Mouse (Mus musculus): Measurements from ENCODE around the gene Ryr3. TPM values are rescaled to one million over a fixed set of nuclear protein-coding genes. Genes with fewer than 3 reads are reported as not detected.

Ryr3 gene
- polyA plus RNA-seq, 1 experiment from 2014 or later, result 2.1 TPM

DNA sequence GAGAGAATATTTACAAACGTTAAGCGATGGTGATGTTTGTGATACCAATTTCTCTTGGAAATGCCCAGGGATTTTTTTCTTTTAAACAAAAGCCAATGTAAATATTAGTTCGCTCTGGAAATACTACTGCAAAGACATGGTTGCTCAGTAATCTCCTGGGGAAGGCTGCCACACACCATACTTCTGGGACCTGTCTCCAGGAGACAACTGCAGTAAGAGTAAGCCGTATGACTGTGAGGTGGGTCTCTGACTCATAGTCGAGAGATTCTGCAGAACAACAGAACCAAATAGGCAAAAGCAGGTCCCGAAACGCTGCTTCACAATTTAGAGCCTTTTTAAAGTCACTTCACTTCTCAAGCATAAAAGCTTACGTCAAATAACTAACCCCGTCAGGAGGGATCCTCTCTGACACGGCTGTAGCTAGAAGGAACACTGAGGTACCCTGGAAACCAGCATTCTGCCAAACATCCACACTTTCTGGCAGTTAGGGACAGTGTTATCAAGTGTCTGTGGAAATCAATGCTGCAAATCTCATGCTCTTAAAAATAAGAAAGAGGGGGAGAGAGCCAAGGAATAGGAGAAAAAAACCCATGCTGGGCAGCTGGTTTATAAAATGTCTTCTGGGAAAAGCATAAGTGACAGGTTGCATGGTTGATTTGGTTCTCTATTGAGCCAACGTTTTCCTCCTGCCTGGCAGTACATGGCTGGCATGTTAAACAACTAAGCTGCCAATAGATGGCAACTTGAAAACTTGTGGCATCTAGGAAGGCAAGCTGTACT is 207.7 kb downstream of the Ryr3 start:
- peak; percentile 34; the same call in 1 of the 2 replicates for ATAC-seq
- H3K36me3 ChIP-seq, result no peaks in the 10 kb centered on the region
- H3K27ac ChIP-seq, result no peak overlapping the region
- H3K9ac ChIP-seq (replicated peaks), result no peak overlapping the region
- H3K9me3 ChIP-seq, result no peaks in the 10 kb centered on the region
- WGBS, result 63% methylated on average over 11 of the region's 11 CpGs
- H3K4me1 ChIP-seq (replicated peaks), result peaks cover 6% of the 10 kb centered on the region; the same call in 1 of the 2 replicates
- no peaks in the 10 kb centered on the region for H3K27me3 ChIP-seq
- no peak overlapping the region for H3K4me2 ChIP-seq (replicated peaks)
- H3K4me3 ChIP-seq (replicated peaks), result no peak overlapping the region

DNA sequence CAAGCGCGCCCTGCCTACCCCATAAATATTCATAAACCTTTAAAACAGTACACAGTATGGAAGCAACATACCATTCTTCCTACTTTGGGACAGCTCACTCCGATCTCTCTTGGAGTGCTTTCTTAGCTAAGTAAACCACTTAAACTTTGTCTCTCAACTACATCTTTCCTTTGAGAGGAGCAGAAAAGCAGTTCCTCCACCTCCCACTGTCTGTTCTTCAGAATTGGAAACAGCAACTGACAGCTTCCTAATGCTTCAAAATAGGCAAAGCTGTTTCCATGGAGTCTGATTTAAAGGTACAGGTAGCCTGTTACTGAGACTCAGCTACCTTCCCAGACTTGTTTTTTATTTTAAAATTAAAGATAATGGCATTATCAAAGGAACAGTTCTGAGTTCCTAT is 218.4 kb downstream of the Ryr3 start:
- 77% methylated on average over 3 of the region's 3 CpGs for WGBS
- Histone ChIP-seq H3K9me3 (no peaks in the 10 kb centered on the region), H3K36me3 (no peaks in the 10 kb centered on the region), H3K27me3 (no peaks in the 10 kb centered on the region), H3K4me3 (replicated peaks) (no peak overlapping the region), H3K4me1 (replicated peaks) (no peaks in the 10 kb centered on the region), H3K9ac (replicated peaks) (no peak overlapping the region), H3K27ac (no peak overlapping the region), H3K4me2 (replicated peaks) (no peak overlapping the region)
- ATAC-seq, result no peak

DNA sequence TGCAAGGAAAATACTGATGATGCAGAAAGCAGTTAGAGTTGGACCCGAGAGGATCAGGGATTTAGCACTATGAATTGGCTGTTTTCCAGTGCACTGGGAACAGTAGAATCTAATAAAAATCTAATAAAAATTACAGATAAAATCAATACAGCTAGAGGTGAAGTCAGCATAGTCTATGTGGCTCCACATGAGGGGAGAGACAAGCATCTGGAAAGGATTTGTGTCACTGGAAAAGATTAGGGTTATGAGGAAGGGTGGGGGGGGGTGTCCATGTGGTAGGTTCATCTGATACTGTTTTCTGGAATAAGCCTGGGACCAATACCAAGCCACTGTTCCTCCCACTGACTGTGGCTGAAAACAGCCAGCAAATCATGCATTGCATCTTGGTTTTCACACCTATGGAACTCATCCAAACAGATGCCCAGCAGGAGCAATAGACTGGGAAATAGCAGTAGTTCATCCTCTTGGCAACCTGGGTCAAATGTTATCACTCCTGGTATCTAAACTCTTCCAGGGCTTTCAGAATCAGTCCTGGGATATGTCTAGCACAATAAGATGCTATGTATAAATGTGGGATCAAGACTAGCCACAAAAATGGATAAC is 233.9 kb downstream of the Ryr3 start:
- Histone ChIP-seq H3K4me3 (replicated peaks) (no peak overlapping the region), H3K27me3 (no peaks in the 10 kb centered on the region), H3K36me3 (no peaks in the 10 kb centered on the region), H3K4me2 (replicated peaks) (no peak overlapping the region), H3K9ac (replicated peaks) (no peak overlapping the region), H3K9me3 (no peaks in the 10 kb centered on the region), H3K27ac (no peak overlapping the region), H3K4me1 (replicated peaks) (no peaks in the 10 kb centered on the region)
- ATAC-seq, result no peak
- 42% methylated on average over 1 of the region's 1 CpGs for WGBS

DNA sequence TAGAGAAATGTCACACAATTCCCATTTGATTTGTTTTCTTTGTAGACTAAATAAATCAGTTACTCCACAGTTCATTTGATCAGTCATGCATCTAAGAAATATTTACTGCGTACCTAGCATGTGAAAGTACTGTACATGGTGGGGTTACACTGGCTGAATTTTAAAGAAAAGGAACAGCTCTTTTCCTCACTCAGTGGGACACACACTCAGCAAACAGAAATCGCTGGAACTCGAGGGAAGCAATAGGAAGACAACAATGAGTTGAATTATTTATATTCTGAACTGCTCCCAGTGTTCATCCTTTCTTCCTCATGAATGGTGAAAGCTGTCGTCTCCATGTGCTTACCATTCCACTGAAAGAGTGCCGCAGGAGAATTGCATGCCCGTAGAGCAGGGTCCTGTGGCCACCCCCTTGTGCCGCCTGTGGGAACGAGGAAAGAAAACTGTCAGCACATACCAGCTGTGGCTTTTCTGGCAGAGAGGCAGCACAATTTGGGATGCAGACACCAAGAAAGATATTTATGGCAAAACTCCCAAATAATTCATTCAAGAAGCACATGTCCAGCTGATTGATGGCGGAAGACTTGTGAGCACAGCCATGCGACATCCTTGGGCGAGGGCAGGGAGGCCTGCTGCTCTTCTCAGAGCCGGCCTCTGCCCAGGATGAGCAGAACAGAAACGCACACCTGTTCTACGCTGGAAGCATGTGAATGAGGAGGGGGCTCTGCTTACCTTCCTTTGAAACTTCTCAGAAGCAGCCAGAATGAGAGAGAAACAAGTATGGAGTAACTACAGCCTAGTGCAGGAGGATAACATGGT is 249.9 kb downstream of the Ryr3 start:
- H3K9me3 ChIP-seq, result no peaks in the 10 kb centered on the region
- H3K4me3 ChIP-seq (replicated peaks), result no peak overlapping the region
- 65% methylated on average over 14 of the region's 14 CpGs for WGBS
- no peaks in the 10 kb centered on the region for H3K36me3 ChIP-seq
- no peak overlapping the region for H3K9ac ChIP-seq (replicated peaks)
- H3K4me2 ChIP-seq (replicated peaks), result no peak overlapping the region
- H3K27me3 ChIP-seq, result no peaks in the 10 kb centered on the region
- H3K27ac ChIP-seq, result no peak overlapping the region
- H3K4me1 ChIP-seq (replicated peaks), result peaks cover 9% of the 10 kb centered on the region
- ATAC-seq, result peak; percentile 67; the same call in 1 of the 2 replicates

DNA sequence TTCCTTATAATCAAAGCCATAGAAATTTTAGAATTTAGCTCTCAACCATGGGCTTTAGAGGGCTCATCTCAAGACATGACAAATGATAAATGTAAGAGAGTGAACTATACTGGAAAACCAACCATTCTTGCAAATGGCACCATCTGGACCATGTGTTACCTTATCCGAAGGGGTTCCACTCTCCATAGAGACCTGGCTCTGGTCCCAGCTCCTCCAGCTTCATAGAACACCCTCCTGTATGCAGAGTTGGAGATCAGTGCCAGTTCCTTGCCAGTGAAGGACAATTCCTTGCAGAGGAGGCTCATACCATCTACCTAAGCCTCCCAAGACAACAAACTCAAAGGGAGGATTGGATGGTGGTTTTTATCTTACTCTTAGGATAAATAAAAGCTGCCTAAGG is 268.0 kb downstream of the Ryr3 start:
- Histone ChIP-seq H3K9me3 (no peaks in the 10 kb centered on the region), H3K36me3 (no peaks in the 10 kb centered on the region), H3K9ac (replicated peaks) (no peak overlapping the region), H3K27ac (no peak overlapping the region), H3K4me1 (replicated peaks) (no peaks in the 10 kb centered on the region), H3K27me3 (no peaks in the 10 kb centered on the region), H3K4me2 (replicated peaks) (no peak overlapping the region), H3K4me3 (replicated peaks) (no peak overlapping the region)
- 86% methylated on average over 1 of the region's 1 CpGs for WGBS
- no peak for ATAC-seq

DNA sequence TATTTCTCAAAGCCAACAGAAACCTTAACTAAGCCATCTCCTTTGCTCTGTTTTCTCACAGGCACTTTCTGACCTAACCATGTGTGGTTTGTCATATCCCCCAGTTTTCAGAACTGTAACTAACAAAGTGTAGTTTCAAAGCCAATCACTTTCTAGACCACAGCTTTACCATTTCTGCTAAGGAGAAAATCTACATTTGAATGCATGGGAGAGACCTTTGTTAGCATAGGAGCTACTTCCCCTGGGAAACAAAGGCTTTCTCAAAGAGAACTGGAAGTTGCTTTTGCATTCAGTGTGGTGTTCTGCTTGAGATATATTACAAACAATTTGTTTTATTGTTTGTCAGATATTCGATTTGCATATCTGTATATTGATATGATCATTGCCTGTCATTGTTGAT is 285.1 kb downstream of the Ryr3 start:
- Histone ChIP-seq H3K36me3 (no peaks in the 10 kb centered on the region), H3K9me3 (no peaks in the 10 kb centered on the region), H3K4me2 (replicated peaks) (no peak overlapping the region), H3K4me1 (replicated peaks) (no peaks in the 10 kb centered on the region), H3K9ac (replicated peaks) (no peak overlapping the region), H3K27ac (no peak overlapping the region), H3K27me3 (no peaks in the 10 kb centered on the region; the same call in 1 of the 2 replicates), H3K4me3 (replicated peaks) (no peak overlapping the region)
- ATAC-seq, result no peak
- 53% methylated on average over 1 of the region's 1 CpGs for WGBS

DNA sequence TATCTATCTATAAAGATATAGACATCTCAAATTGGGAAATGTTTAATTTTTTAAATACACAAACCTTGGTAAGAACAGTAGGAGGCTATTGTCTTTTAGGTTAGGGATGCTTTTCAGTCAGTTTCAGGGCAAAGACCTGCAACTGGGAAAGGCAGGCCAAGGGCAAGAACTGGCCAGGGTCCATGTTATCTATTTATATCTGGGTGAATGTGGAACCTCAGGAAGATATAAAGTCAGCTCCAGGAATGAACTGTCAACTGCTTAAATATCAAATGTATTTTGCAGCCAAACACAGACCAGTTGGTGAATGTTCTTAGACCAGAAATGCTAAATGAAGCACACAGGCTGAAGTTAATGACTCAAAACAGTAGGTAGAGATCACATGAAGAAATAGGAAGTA is 303.1 kb downstream of the Ryr3 start:
- no peaks in the 10 kb centered on the region for H3K9me3 ChIP-seq
- no peaks in the 10 kb centered on the region for H3K4me1 ChIP-seq (replicated peaks)
- no peak overlapping the region for H3K4me2 ChIP-seq (replicated peaks)
- H3K36me3 ChIP-seq, result no peaks in the 10 kb centered on the region
- H3K27ac ChIP-seq, result no peak overlapping the region
- no peak overlapping the region for H3K9ac ChIP-seq (replicated peaks)
- ATAC-seq, result no peak
- H3K27me3 ChIP-seq, result no peaks in the 10 kb centered on the region
- no peak overlapping the region for H3K4me3 ChIP-seq (replicated peaks)

DNA sequence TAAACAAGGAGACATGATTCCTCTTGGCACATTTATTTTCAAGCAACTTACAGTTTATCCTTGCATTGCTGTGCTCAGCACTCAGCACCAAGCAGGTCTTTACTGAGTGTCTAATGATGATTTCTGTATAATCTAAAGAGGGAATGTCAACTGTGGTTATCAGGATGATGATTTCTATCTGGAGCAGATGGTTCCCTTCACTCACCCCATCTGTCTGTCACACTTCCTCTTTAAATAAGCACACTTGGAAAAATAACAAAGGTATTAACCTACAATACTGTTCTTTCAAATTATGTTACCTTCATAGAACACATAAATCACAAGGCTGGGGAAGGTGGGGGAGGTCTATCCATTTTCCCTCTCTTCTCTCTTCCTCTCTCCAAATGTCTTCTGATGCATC is 304.3 kb downstream of the Ryr3 start:
- H3K9me3 ChIP-seq, result no peaks in the 10 kb centered on the region
- H3K9ac ChIP-seq (replicated peaks), result no peak overlapping the region
- no peaks in the 10 kb centered on the region for H3K36me3 ChIP-seq
- no peaks in the 10 kb centered on the region for H3K4me1 ChIP-seq (replicated peaks)
- H3K4me3 ChIP-seq (replicated peaks), result no peak overlapping the region
- no peak overlapping the region for H3K27ac ChIP-seq
- no peak for ATAC-seq
- no peaks in the 10 kb centered on the region for H3K27me3 ChIP-seq
- no peak overlapping the region for H3K4me2 ChIP-seq (replicated peaks)

DNA sequence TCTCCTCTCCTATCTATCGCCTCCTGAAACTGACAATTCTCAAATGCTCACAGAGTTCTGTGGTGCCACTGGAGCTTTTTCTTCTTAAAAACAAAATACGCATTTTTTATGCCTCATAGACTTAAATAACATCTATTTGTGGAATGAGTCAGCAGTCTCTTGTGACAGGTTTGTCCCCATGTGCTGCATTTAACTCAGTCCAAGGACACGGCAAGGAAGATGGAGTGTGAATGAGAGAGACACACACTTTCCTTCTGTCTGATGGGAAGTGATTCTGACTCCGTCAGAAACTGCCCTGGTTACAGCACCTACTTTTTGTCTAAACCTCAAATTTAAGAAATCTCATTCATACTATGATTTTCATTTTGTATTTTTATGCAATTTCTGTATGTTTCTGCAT is 306.3 kb downstream of the Ryr3 start:
- no peak overlapping the region for H3K27ac ChIP-seq
- H3K4me2 ChIP-seq (replicated peaks), result no peak overlapping the region
- H3K9ac ChIP-seq (replicated peaks), result no peak overlapping the region
- H3K4me3 ChIP-seq (replicated peaks), result no peak overlapping the region
- H3K36me3 ChIP-seq, result no peaks in the 10 kb centered on the region
- H3K9me3 ChIP-seq, result no peaks in the 10 kb centered on the region
- no peak for ATAC-seq
- no peaks in the 10 kb centered on the region for H3K27me3 ChIP-seq
- H3K4me1 ChIP-seq (replicated peaks), result no peaks in the 10 kb centered on the region
- 72% methylated on average over 4 of the region's 4 CpGs for WGBS

DNA sequence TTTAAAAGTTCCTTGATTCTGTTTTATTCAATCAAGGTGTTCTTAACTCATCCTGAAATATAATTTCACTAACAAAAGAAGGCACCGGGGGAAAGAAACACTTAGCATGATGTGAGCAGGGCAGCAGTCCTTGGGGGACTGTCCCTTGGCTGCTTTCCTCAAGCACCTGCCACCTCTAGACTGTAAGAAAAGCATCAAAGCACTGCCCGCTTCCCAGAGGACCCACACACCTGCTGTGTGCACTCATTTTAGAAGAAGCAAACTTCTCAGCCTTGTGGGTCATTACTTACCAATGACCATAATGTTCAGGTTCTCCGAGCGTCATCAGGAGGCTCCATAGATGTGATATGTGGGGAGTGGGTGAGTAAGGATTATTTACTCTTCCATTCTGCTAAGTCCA is 307.8 kb downstream of the Ryr3 start:
- H3K27ac ChIP-seq, result no peak overlapping the region
- no peaks in the 10 kb centered on the region for H3K9me3 ChIP-seq
- no peak overlapping the region for H3K4me3 ChIP-seq (replicated peaks)
- H3K27me3 ChIP-seq, result no peaks in the 10 kb centered on the region
- H3K36me3 ChIP-seq, result no peaks in the 10 kb centered on the region
- no peak for ATAC-seq
- no peak overlapping the region for H3K9ac ChIP-seq (replicated peaks)
- WGBS, result 86% methylated on average over 4 of the region's 4 CpGs
- no peak overlapping the region for H3K4me2 ChIP-seq (replicated peaks)
- no peaks in the 10 kb centered on the region for H3K4me1 ChIP-seq (replicated peaks)

DNA sequence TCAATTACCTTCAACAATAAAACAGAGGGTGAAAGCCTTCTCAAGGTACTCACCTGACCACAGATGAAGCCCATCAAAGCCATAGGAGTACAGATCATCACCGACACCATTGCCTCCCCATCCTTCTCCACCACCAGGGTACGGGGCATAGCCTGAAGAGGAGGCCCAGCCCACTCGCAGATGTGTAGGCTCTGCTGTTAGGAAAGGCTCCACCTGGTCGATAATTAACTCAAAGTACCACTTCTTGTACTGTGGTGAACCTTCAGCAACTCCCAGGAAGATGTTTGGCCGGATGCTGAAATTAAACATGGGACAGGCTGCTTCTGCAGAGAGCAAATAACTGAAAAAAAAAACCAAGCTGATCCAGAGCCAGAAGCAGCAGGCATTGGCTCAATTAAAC is 316.1 kb downstream of the Ryr3 start:
- 85% methylated on average over 5 of the region's 5 CpGs for WGBS
- Histone ChIP-seq H3K4me2 (replicated peaks) (no peak overlapping the region), H3K9ac (replicated peaks) (no peak overlapping the region), H3K27me3 (no peaks in the 10 kb centered on the region), H3K36me3 (no peaks in the 10 kb centered on the region), H3K4me3 (replicated peaks) (no peak overlapping the region), H3K4me1 (replicated peaks) (no peaks in the 10 kb centered on the region), H3K9me3 (no peaks in the 10 kb centered on the region), H3K27ac (no peak overlapping the region)
- no peak for ATAC-seq

DNA sequence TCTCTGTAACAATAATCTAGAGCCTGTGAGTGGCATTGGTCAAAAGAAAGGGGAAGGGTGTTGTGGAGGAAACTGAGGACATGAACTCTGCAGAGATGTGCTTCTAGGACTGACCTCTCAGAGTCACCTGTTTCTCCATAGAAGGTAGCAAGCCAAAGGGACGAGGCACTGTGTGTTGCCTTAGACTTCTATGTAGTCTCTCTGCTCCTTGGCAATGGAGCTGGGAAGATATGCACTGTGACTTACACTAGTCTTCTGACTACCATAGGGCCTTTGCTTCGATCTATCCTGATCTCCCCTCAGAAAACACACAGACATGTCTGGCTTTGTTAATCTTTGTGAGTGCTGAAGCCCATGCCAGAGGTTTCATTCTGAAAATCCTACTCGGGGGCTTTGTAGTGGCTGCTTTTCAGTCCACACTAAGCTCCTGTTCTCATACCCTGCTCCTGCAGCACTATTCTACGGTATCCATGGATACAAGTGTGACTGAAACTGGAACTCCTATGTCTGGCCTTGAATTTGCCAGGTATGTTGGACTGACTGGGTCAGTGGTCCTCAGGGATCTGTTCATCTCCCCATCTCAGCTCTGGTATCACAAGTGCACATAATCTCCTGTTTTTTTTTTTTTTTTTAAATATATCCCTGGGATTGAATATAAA is 332.3 kb downstream of the Ryr3 start:
- H3K36me3 ChIP-seq, result no peaks in the 10 kb centered on the region
- H3K4me1 ChIP-seq (replicated peaks), result no peaks in the 10 kb centered on the region
- no peak overlapping the region for H3K4me3 ChIP-seq (replicated peaks)
- no peaks in the 10 kb centered on the region for H3K9me3 ChIP-seq
- ATAC-seq, result no peak
- 34% methylated on average over 4 of the region's 4 CpGs for WGBS
- no peak overlapping the region for H3K4me2 ChIP-seq (replicated peaks)
- H3K27ac ChIP-seq, result no peak overlapping the region
- no peak overlapping the region for H3K9ac ChIP-seq (replicated peaks)
- H3K27me3 ChIP-seq, result no peaks in the 10 kb centered on the region
